Mouse (Mus musculus): ENCODE results near the gene Dzank1. TPM values are rescaled to one million over a fixed set of nuclear protein-coding genes. Genes with fewer than 3 reads are reported as not detected.

Dzank1 gene
- total and polyA plus RNA-seq, 3 experiments: 0.08 to 0.35 TPM; not detected in 1

DNA sequence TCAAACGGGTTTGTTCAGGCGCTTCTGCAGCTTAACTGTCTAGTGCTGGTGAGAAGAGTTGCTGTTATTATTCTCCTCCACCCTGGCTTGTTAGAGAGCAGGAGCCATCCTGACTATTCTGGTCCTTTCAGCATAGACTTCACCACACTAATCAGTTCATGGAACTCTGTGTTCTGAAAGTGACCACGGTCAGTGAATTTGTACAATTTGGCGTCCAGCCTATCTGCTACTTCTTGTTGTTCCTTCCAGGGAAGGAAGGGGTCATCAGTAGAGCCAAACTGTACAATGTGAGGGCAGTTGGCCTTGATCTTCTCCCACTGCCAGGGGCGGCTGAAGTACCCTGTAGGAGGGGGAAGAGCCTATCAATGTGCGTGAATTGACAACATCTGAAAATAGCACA, 16.5 kb upstream of the Dzank1 start:
- Histone ChIP-seq H3K36me3 (ENCODE audit: control insufficient read depth in 1 of 2, insufficient read depth in 2 of 2, low read length in 2 of 2) (peaks cover 6 to 12% of the 10 kb centered on the region in 2 experiments), H3K27me3 (ENCODE audit: control insufficient read depth in 1 of 2, insufficient read depth in 2 of 2, low read length in 2 of 2) (no peaks in the 10 kb centered on the region), H3K27ac (ENCODE audit: control insufficient read depth, low read depth, low read length) (no peak overlapping the region), H3K9ac (ENCODE audit: control insufficient read depth, low read depth, low read length, poor library complexity, severe bottlenecking) (no peak overlapping the region), H3K79me2 (ENCODE audit: control insufficient read depth, insufficient read depth, low read length, poor library complexity) (no peaks in the 10 kb centered on the region), H3K4me3 (ENCODE audit: control insufficient read depth in 1 of 2, insufficient read depth in 1 of 2, low read depth in 2 of 2, low read length in 2 of 2) (no peak overlapping the region), H3K4me1 (ENCODE audit: control insufficient read depth in 1 of 2, insufficient read depth in 2 of 2, low read length in 2 of 2) (peaks cover 0 to 6% of the 10 kb centered on the region in 2 experiments; a peak in 3 of 4 replicates), H3K9me3 (replicated peaks; ENCODE audit: insufficient read depth, low read length) (no peaks in the 10 kb centered on the region)
- TF ChIP-seq MAFK (IDR thresholded peaks at IDR 0.05; ENCODE audit: borderline replicate concordance, low read depth, low read length) (no peak), SMC3 (IDR thresholded peaks at IDR 0.05; ENCODE audit: low read depth, low read length) (no peak), TAL1 (IDR thresholded peaks at IDR 0.05; ENCODE audit: low read length) (no peak), ZNF384 (IDR thresholded peaks at IDR 0.05; ENCODE audit: low read depth, low read length) (no peak)
- no peak for DNase-seq (ENCODE audit: low read depth, low spot score)

DNA sequence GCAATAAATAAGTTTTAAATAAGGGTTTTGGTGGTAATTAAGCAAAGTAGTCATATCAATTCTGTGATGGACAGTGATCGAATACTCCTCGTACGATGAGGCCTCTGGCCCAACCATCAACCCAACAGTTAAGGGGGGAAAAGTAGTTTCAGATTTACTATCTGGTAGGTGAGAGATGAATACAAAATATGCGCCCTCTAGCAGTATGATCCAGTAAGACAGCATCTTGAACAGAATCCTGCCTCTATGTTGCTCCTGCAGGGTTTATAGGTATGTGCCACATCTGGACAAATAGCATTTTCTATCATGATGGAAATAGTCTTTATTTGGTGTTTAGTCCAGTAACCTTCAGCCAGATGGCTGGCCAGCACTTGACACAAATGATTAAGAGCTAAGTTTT, 14.0 kb upstream of the Dzank1 start:
- H3K4me1 ChIP-seq (ENCODE audit: control insufficient read depth in 1 of 2, insufficient read depth in 2 of 2, low read length in 2 of 2): peaks cover 0 to 6% of the 10 kb centered on the region in 2 experiments; a peak in 3 of 4 replicates
- H3K36me3 ChIP-seq (ENCODE audit: control insufficient read depth in 1 of 2, insufficient read depth in 2 of 2, low read length in 2 of 2): peaks cover 12 to 17% of the 10 kb centered on the region in 2 experiments
- no peak overlapping the region for H3K9ac ChIP-seq (ENCODE audit: control insufficient read depth, low read depth, low read length, poor library complexity, severe bottlenecking)
- H3K27me3 ChIP-seq (ENCODE audit: control insufficient read depth in 1 of 2, insufficient read depth in 2 of 2, low read length in 2 of 2): no peaks in the 10 kb centered on the region
- no peak overlapping the region for H3K27ac ChIP-seq (ENCODE audit: control insufficient read depth, low read depth, low read length)
- no peaks in the 10 kb centered on the region for H3K79me2 ChIP-seq (ENCODE audit: control insufficient read depth, insufficient read depth, low read length, poor library complexity)
- H3K4me3 ChIP-seq (ENCODE audit: control insufficient read depth in 1 of 2, insufficient read depth in 1 of 2, low read depth in 2 of 2, low read length in 2 of 2): no peak overlapping the region
- no peaks in the 10 kb centered on the region for H3K9me3 ChIP-seq (replicated peaks; ENCODE audit: insufficient read depth, low read length)
- TF ChIP-seq MYB (IDR thresholded peaks at IDR 0.05; ENCODE audit: low read depth, low read length): no peak
- TF ChIP-seq KAT2A (conservative IDR thresholded peaks at IDR 0.05; ENCODE audit: low read depth, low read length): no peak
- no peak for TF ChIP-seq MAFK (IDR thresholded peaks at IDR 0.05; ENCODE audit: borderline replicate concordance, low read depth, low read length)
- no peak for TF ChIP-seq ZMIZ1 (IDR thresholded peaks at IDR 0.05; ENCODE audit: low read depth, low read length)
- no peak for TF ChIP-seq SIN3A (IDR thresholded peaks at IDR 0.05; ENCODE audit: low read length)
- no peak for TF ChIP-seq POLR2AphosphoS5 (IDR thresholded peaks at IDR 0.05; ENCODE audit: borderline replicate concordance, low read depth, low read length)
- TF ChIP-seq ZC3H11A (IDR thresholded peaks at IDR 0.05; ENCODE audit: low read depth, low read length): no peak
- TF ChIP-seq RAD21 (IDR thresholded peaks at IDR 0.05; ENCODE audit: low read depth, low read length): no peak
- no peak for TF ChIP-seq GATA1 (IDR thresholded peaks at IDR 0.05; ENCODE audit: low read depth, low read length)
- no peak for TF ChIP-seq NELFE (IDR thresholded peaks at IDR 0.05; ENCODE audit: low read depth, low read length)
- TF ChIP-seq UBTF (IDR thresholded peaks at IDR 0.05; ENCODE audit: borderline replicate concordance, insufficient read depth, low read depth, low read length): no peak
- TF ChIP-seq TBP (IDR thresholded peaks at IDR 0.05; ENCODE audit: low read depth, low read length): no peak
- no peak for TF ChIP-seq MXI1 (IDR thresholded peaks at IDR 0.05; ENCODE audit: low read depth, low read length)
- TF ChIP-seq POLR2AphosphoS2 (IDR thresholded peaks at IDR 0.05; ENCODE audit: low read length): no peak
- no peak for TF ChIP-seq POLR2A (IDR thresholded peaks at IDR 0.05; ENCODE audit: control insufficient read depth in 1 of 2, insufficient read depth in 1 of 2, low read depth in 1 of 2, low read length in 2 of 2, poor library complexity in 1 of 2)
- no peak for TF ChIP-seq BHLHE40 (IDR thresholded peaks at IDR 0.05; ENCODE audit: borderline replicate concordance, low read depth, low read length)
- TF ChIP-seq MAX (IDR thresholded peaks at IDR 0.05; ENCODE audit: low read length): no peak
- TF ChIP-seq ETS1 (IDR thresholded peaks at IDR 0.05; ENCODE audit: low read depth, low read length): no peak
- TF ChIP-seq CTCF (IDR thresholded peaks at IDR 0.05 in 2 of 3, conservative IDR thresholded peaks at IDR 0.05 in 1 of 3; ENCODE audit: control insufficient read depth in 1 of 3, insufficient read depth in 1 of 3, low read depth in 2 of 3, low read length in 3 of 3, poor library complexity in 1 of 3, severe bottlenecking in 1 of 3): no peak
- TF ChIP-seq HCFC1 (IDR thresholded peaks at IDR 0.05; ENCODE audit: low read depth, low read length): no peak
- DNase-seq (ENCODE audit: low read depth, low spot score): no peak
